Mouse (Mus musculus) heart, embryonic 15.5 days (tissue): Measurements from ENCODE around the gene Srsf2. TPM values are rescaled to one million over a fixed set of nuclear protein-coding genes. Genes with fewer than 3 reads are reported as not detected.
A peak's percentile ranks its signal among the peaks of the same experiment; 100 is the strongest.
"Not testable (repeated sequence)": the region's sequence is repeated elsewhere in the genome, so short reads cannot be mapped to it uniquely, and the experiment has no call there.

Source experiments
- ATAC-seq: fragments of 200-750 bp; cut with Nextera tagmentation; replicated peaks from 2 replicates; pipeline ENCODE4 v1.8.0; 2017; ENCODE audit warnings: low read depth, moderate TSS enrichment; ENCODE audit not compliant: insufficient number of reproducible peaks, insufficient read depth, low FRiP score
- H3K27ac ChIP-seq: fragments of 300-500 bp; sonication (generic); 2 replicates; pipeline ENCODE4 v1.5.1; 2015; ENCODE audit warnings: mild to moderate bottlenecking, inconsistent platforms
- H3K27me3 ChIP-seq: fragments of 300-500 bp; sonication (generic); 2 replicates; pipeline ENCODE4 v1.6.1; 2015; ENCODE audit warnings: inconsistent platforms
- H3K36me3 ChIP-seq: fragments of 300-500 bp; sonication (generic); 2 replicates; pipeline ENCODE4 v1.6.1; 2015; ENCODE audit warnings: mild to moderate bottlenecking, inconsistent platforms
- H3K4me1 ChIP-seq: fragments of 300-500 bp; sonication (generic); replicated peaks from 2 replicates; pipeline ENCODE4 v1.6.1; 2015; ENCODE audit warnings: inconsistent platforms
- H3K4me2 ChIP-seq: fragments of 300-500 bp; sonication (generic); 2 replicates; pipeline ENCODE4 v1.6.1; 2015; ENCODE audit warnings: inconsistent platforms, mild to moderate bottlenecking, moderate library complexity
- H3K4me3 ChIP-seq: fragments of 300-500 bp; sonication (generic); 2 replicates; pipeline ENCODE4 v1.5.1; 2015; ENCODE audit warnings: mild to moderate bottlenecking, inconsistent platforms
- H3K9ac ChIP-seq: fragments of 300-500 bp; sonication (generic); 2 replicates; pipeline ENCODE4 v1.6.1; 2015; ENCODE audit warnings: mild to moderate bottlenecking, inconsistent platforms
- H3K9me3 ChIP-seq: fragments of 300-500 bp; sonication (generic); replicated peaks from 2 replicates; pipeline ENCODE4 v1.6.1; 2016; ENCODE audit warnings: inconsistent platforms
- WGBS: fragments of 180-500 bp; shearing (Covaris S2); methylation state at CpG from one replicate; pipeline ENCODE4 v1.1.7; 2015; ENCODE audit warnings: mixed read lengths; 5-methylcytosine and 5-hydroxymethylcytosine counted together
- polyA plus RNA-seq: library from polyadenylated mRNA; unstranded; fragments of >200 nt; fragmentation: Nextera tagmentation; extraction: Ambion mirVana; gene quantifications from 2 replicates; pipeline ENCODE4 v1.2.1, GENCODE M21; 2015

The Srsf2 gene
- polyA plus RNA-seq, 1 experiment from 2014 or later, result 479 TPM

GRCm38 (mm10) chr11:116826550-116827504 lies 26.1 kb downstream of the Srsf2 start:
- no peak for ATAC-seq
- Histone ChIP-seq H3K4me2 (peak overlapping the region; percentile 84), H3K4me3 (peak overlapping the region; percentile 74), H3K27ac (peak overlapping the region; percentile 85), H3K9ac (peak overlapping the region; percentile 87), H3K9me3 (no peaks in the 10 kb centered on the region), H3K27me3 (no peaks in the 10 kb centered on the region), H3K36me3 (no peaks in the 10 kb centered on the region), H3K4me1 (peaks cover 40% of the 10 kb centered on the region)
- 40% methylated on average over 17 of the region's 17 CpGs for WGBS

GRCm38 (mm10) chr11:116825230-116825629 lies 27.7 kb downstream of the Srsf2 start:
- Histone ChIP-seq H3K27ac (0 out of 2 replicates have a peak overlapping the region, but pooled peaks have one; percentile 4), H3K4me1 (peaks cover 56% of the 10 kb centered on the region), H3K4me2 (no peak overlapping the region)

GRCm38 (mm10) chr11:116823885-116824284 lies 29.0 kb downstream of the Srsf2 start:
- peaks cover 65% of the 10 kb centered on the region for H3K4me1 ChIP-seq
- WGBS, result 92% methylated on average over 10 of the region's 10 CpGs

More at GRCm38 (mm10) chr11:116825230-116825629, 27.7 kb downstream of the Srsf2 start:
- H3K9me3 ChIP-seq, result no peaks in the 10 kb centered on the region
- no peaks in the 10 kb centered on the region for H3K27me3 ChIP-seq
- H3K9ac ChIP-seq, result no peak overlapping the region
- ATAC-seq, result no peak
- 57% methylated on average over 3 of the region's 5 CpGs for WGBS
- H3K36me3 ChIP-seq, result no peaks in the 10 kb centered on the region
- H3K4me3 ChIP-seq, result no peak overlapping the region

GRCm38 (mm10) chr11:116823255-116823654 lies 29.6 kb downstream of the Srsf2 start:
- Histone ChIP-seq H3K4me1 (peaks cover 64% of the 10 kb centered on the region), H3K27me3 (no peaks in the 10 kb centered on the region), H3K9ac (no peak overlapping the region), H3K4me2 (no peak overlapping the region), H3K27ac (no peak overlapping the region), H3K4me3 (no peak overlapping the region), H3K36me3 (no peaks in the 10 kb centered on the region), H3K9me3 (no peaks in the 10 kb centered on the region)
- ATAC-seq, result no peak
- 98% methylated on average over 2 of the region's 2 CpGs for WGBS

More at GRCm38 (mm10) chr11:116823885-116824284, 29.0 kb downstream of the Srsf2 start:
- H3K36me3 ChIP-seq, H3K4me3 ChIP-seq, H3K9ac ChIP-seq, H3K4me2 ChIP-seq, H3K9me3 ChIP-seq, H3K27me3 ChIP-seq, H3K27ac ChIP-seq, ATAC-seq: not testable (repeated sequence)

- Histone ChIP-seq H3K9me3 (no peaks in the 10 kb centered on the region), H3K4me2 (0 out of 2 replicates have a peak overlapping the region, but pooled peaks have one; percentile 41), H3K36me3 (no peaks in the 10 kb centered on the region), H3K9ac (no peak overlapping the region), H3K27ac (peak overlapping the region; percentile 85; the same call in 1 of the 2 replicates), H3K27me3 (no peaks in the 10 kb centered on the region), H3K4me3 (no peak overlapping the region), H3K4me1 (peaks cover 58% of the 10 kb centered on the region)
- ATAC-seq, result no peak
- 81% methylated on average over 10 of the region's 10 CpGs for WGBS
Measured at GRCm38 (mm10) chr11:116822626-116823025, 30.3 kb downstream of the Srsf2 start.

- no peaks in the 10 kb centered on the region for H3K27me3 ChIP-seq
- no peak for ATAC-seq
- no peak overlapping the region for H3K4me3 ChIP-seq
- H3K27ac ChIP-seq, result peak overlapping the region; percentile 85
- H3K4me2 ChIP-seq, result peak overlapping the region; percentile 41
- H3K36me3 ChIP-seq, result no peaks in the 10 kb centered on the region
- H3K9ac ChIP-seq, result no peak overlapping the region
- H3K4me1 ChIP-seq, result peaks cover 54% of the 10 kb centered on the region
- WGBS, result 59% methylated on average over 10 of the region's 10 CpGs
- no peaks in the 10 kb centered on the region for H3K9me3 ChIP-seq
Measured at GRCm38 (mm10) chr11:116822215-116822614, 30.7 kb downstream of the Srsf2 start.

- H3K4me3 ChIP-seq, result 0 out of 2 replicates have a peak overlapping the region, but pooled peaks have one; percentile 10
- WGBS, result 23% methylated on average over 13 of the region's 13 CpGs
- no peaks in the 10 kb centered on the region for H3K36me3 ChIP-seq
- H3K4me2 ChIP-seq, result peak overlapping the region; percentile 41
- H3K27ac ChIP-seq, result peak overlapping the region; percentile 85
- H3K9me3 ChIP-seq, result no peaks in the 10 kb centered on the region
- no peaks in the 10 kb centered on the region for H3K27me3 ChIP-seq
- H3K4me1 ChIP-seq, result peaks cover 53% of the 10 kb centered on the region
- peak; percentile 72 for ATAC-seq
- H3K9ac ChIP-seq, result peak overlapping the region; percentile 40
Measured at GRCm38 (mm10) chr11:116821057-116821940, 31.6 kb downstream of the Srsf2 start.

- H3K9ac ChIP-seq, result no peak overlapping the region
- H3K4me1 ChIP-seq, result peaks cover 55% of the 10 kb centered on the region
- H3K4me2 ChIP-seq, result no peak overlapping the region
- peak overlapping the region; percentile 85 for H3K27ac ChIP-seq
- no peaks in the 10 kb centered on the region for H3K9me3 ChIP-seq
- H3K4me3 ChIP-seq, result no peak overlapping the region
- no peaks in the 10 kb centered on the region for H3K36me3 ChIP-seq
- WGBS, result 68% methylated on average over 5 of the region's 5 CpGs
- H3K27me3 ChIP-seq, result no peaks in the 10 kb centered on the region
- no peak for ATAC-seq
Measured at GRCm38 (mm10) chr11:116819932-116820593, 32.8 kb downstream of the Srsf2 start.

- Histone ChIP-seq H3K9me3 (no peaks in the 10 kb centered on the region), H3K9ac (no peak overlapping the region), H3K4me2 (no peak overlapping the region), H3K36me3 (no peaks in the 10 kb centered on the region), H3K27ac (0 out of 2 replicates have a peak overlapping the region, but pooled peaks have one; percentile 18), H3K27me3 (no peaks in the 10 kb centered on the region), H3K4me1 (peaks cover 69% of the 10 kb centered on the region), H3K4me3 (no peak overlapping the region)
- ATAC-seq, result no peak
- WGBS, result 51% methylated on average over 8 of the region's 8 CpGs
Measured at GRCm38 (mm10) chr11:116818722-116819121, 34.2 kb downstream of the Srsf2 start.

- 95% methylated on average over 5 of the region's 5 CpGs for WGBS
Measured at GRCm38 (mm10) chr11:116817567-116817966, 35.3 kb downstream of the Srsf2 start.

More at GRCm38 (mm10) chr11:116817567-116817966, 35.3 kb downstream of the Srsf2 start:
- no peak for ATAC-seq
- no peaks in the 10 kb centered on the region for H3K27me3 ChIP-seq
- H3K4me3 ChIP-seq, result no peak overlapping the region
- peaks cover 78% of the 10 kb centered on the region for H3K4me1 ChIP-seq
- no peak overlapping the region for H3K9ac ChIP-seq
- H3K9me3 ChIP-seq, result no peaks in the 10 kb centered on the region
- H3K36me3 ChIP-seq, result no peaks in the 10 kb centered on the region
- H3K27ac ChIP-seq, result no peak overlapping the region
- H3K4me2 ChIP-seq, result no peak overlapping the region
